Mouse (Mus musculus) layer of hippocampus, postnatal 36 days (tissue): ENCODE measurements around the gene Arid5b. TPM values are rescaled to one million over a fixed set of nuclear protein-coding genes. Genes with fewer than 3 reads are reported as not detected.

Experiments
- DNase-seq, 2 experiments: peaks; one replicate each; pipeline ENCODE4 v3.0.0; 2022
- total RNA-seq, 2 experiments: library from RNA; stranded (reverse); gene quantifications; 2 replicates each; pipeline ENCODE4 v1.2.3; 2021

The Arid5b gene
- total RNA-seq, 2 experiments from 2014 or later = 24.0 to 27.5 TPM

GRCm38 (mm10) chr10:68191691-68192380 is 86.7 kb downstream of the Arid5b start:
- peak in 1 of 2 experiments; percentile 48 for DNase-seq

DNA sequence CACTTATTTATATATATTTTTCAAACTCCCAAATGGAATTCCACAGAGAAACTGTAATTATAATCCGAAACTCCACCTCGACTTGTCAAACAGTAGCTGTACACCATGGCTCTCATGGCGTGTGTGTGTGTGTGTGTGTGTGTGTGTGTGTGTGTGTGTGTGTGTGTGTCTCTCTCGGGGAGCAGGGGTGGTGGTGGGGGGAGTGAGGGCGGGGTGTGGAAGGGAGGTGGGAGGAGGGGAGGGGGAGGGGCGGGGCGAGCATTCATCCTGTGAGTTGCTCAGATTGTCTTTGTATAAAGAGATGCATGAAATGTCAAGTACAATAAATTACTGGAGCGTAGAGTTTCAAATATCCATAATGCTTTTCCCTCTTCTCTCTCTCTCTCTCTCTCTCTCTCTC is 87.4 kb downstream of the Arid5b start:
- DNase-seq = no peak

DNA sequence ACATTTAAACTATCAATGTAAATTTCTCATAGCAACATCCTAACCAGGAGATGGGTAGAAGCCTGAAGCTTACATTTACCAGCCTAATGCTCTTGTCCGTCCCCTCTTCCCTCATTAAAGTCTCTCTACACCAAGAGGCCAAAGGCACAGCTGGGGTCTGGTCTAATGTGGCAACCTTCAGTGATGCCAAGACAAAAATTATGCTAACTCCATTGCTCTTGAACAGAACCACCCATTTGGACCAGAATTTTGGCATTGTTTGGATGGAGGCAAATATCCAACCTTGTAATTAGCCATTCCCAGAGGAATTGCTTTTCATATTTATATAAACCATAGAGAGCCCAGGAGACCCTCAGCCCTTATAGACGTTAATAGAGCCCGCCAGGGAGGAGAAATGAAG is 88.7 kb downstream of the Arid5b start:
- DNase-seq = no peak

DNA sequence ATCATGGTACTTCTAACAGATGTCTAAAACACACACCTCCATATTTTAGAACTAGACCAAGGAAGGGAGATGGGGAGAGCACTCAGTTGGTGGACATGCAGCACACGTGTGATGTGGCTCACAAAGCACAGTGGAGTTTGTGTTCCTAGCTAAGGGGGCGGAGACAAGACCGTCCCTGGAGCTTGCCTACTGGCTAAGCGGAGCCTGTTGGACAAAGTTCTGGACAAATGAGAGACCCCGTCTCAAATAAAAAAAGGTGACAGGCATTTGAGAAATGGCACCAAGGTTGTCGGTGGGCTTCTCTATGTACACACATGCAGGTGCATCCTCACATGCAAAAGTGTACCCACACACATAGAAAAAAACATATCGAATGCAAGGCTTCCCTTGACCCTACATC is 95.4 kb downstream of the Arid5b start:
- DNase-seq = no peak

GRCm38 (mm10) chr10:68182266-68182665 is 96.3 kb downstream of the Arid5b start:
- no peak for DNase-seq

- no peak for DNase-seq
These were observed 97.4 kb downstream of the Arid5b start for GRCm38 (mm10) chr10:68181156-68181555.

DNA sequence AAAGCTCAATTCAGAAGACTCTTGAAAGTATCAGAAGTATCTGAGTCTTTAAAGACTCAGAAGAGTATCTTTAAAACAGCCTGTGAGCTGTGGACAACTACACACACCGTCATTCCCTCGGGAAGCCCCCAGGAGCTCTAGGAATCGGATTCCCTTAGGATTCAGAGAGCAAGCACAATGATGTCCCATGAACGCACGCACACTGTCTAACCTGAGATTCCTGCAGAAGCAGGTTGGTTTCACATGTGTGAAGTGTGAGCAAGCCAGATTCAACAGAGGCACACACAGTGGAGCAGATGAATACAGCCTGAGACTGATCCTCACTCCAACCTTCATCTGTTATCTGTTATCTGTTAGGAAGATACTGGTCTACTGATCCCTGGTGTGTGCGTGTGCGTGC is 97.8 kb downstream of the Arid5b start:
- no peak for DNase-seq

GRCm38 (mm10) chr10:68180151-68180550 is 98.4 kb downstream of the Arid5b start:
- DNase-seq = no peak

DNA sequence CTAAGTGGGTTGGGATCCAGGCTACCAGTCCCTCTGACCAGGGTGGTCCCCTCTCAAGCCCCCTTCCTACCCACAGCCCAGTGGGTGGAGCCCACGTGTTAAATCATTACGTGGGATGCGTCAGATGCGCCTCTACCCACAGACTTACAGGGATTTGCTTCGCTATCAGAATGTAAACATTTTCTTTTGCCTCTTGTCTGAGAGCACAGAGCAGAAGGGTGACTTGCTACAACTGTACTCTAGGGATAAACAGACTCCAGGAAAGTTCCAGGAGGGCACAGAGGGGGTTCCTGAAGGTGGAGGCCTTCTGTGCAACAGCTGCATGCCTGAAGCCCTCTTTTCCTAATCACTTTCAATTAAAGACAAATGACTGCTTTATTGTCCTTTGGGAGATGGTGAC is 98.8 kb downstream of the Arid5b start:
- no peak for DNase-seq

DNA sequence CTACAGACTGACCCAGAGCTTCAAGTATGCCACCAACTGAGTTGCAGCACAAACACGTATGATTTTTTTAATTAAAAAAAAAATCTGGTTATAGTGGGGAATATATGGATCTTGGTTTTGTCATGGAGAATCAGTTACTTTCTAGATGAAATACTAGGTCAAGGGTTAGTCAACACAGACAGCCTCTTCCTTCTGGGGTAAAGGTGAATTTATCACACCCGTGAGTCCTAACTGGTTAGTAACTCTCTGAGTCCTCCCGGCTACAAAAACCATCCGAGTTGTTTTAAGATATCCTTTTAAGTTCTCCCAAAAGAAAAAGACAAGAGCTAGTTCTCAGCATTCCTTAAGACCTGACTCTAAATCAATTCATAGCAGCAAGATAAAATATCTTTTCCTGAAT is 99.2 kb downstream of the Arid5b start:
- DNase-seq = no peak

- no peak for DNase-seq
These were observed 100.6 kb downstream of the Arid5b start for GRCm38 (mm10) chr10:68177697-68178485.

- no peak for DNase-seq
These were observed 102.7 kb downstream of the Arid5b start for GRCm38 (mm10) chr10:68175811-68176210.

DNA sequence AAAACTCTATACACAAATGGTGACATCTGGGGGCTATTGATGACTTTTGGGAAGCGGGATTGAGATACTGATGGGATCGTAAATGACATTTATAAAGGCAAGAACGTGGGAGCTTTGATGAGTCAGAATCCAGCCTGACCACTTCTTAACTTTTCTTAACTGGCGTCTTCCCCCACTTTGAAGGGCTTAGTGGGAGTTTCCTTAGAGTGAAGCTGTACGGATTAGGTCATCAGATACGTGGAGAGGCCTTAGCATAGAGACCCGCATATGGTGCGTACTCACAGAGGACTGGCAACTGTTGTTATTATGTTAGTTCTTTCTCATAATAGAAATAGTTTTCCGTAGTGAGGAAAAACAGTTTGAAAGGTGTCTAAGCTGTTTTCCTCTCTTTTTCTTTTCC is 104.9 kb downstream of the Arid5b start:
- DNase-seq = no peak

- no peak for DNase-seq
These were observed 105.6 kb downstream of the Arid5b start for GRCm38 (mm10) chr10:68172906-68173305.

GRCm38 (mm10) chr10:68171974-68172373 is 106.6 kb downstream of the Arid5b start:
- no peak for DNase-seq

- no peak for DNase-seq
These were observed 109.9 kb downstream of the Arid5b start for GRCm38 (mm10) chr10:68168613-68169012.

DNA sequence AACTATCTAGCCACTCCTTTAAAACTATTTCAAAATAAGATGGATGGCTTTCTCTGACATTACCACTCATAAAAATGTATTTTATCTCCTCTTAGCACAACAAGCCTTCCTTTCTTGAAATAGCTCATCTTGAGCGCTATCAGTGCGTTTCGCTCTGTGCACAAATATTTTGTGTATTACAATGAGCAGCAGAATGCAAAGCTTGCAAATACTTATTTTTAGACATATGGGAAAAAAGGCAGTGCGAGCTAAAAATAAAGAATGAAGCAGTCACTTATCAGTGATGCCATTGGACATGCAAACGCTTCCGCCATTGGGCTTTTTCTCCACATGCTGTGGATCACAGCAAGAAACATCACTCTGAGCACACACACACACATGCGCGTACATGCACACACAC is 110.4 kb downstream of the Arid5b start:
- no peak for DNase-seq

- no peak for DNase-seq
These were observed 111.4 kb downstream of the Arid5b start for GRCm38 (mm10) chr10:68167118-68167517.

DNA sequence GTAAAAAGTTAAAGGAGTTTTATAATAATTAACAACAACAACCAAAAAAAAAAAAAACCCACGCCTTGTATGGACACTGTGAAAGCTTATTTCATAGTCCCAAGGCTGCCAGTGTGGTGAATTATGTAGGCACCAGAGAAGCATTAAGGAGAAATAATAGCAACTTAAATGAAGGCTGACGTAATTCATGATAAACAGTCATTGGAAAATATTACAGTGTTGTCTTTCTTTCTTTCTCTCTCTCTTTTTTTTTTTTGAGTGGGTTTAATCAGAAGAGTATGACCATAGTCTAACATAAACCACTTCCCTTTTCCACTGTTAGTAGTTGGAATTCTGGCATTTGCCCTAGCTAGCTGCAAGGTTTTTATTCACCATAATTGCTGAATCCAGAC is 111.8 kb downstream of the Arid5b start:
- DNase-seq = no peak

DNA sequence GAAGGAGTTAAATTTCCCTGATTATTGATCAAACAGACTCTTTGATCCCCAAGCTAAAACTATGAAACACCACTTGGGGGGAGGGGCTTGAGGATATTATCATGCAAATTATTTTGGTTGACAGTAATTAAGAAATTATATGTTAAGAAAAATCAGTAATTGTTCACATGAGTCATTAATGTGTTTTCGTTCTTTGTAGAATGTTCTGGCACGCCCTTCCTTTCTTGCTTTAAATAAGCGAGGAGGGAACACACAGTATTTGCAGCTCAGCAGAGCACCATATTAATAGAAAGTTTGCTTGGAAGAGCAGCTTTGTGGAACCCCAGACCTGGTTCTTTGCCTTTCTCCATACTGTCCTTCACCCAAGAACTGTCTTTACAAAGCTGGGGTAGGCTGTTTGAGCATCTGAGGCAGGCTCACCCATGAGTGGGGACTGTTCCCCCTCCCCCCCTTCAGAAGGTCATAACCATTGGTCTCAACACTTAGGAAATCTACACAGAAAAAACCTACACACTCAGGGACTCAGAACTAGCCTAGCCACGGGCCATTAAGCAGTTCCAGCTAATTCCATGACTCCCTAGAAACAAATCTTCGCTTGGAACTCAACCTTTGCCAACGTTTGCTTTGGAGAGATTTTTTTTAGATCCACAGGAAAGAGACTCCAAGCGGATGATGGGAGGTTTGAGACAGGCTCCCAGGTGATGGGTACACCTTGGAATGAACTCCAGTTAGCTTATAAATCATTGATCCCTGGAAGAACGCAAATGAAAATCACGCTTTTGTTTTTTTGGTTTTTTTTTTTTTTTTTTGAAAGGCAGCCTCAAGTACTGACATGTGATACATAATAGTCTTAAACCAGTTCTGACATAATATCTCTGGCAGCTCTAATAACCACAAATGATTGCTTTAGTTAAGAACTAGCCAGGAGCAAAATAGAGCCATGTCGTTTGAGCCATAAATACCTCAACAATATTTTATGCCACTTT is 112.5 kb downstream of the Arid5b start:
- no peak for DNase-seq

DNA sequence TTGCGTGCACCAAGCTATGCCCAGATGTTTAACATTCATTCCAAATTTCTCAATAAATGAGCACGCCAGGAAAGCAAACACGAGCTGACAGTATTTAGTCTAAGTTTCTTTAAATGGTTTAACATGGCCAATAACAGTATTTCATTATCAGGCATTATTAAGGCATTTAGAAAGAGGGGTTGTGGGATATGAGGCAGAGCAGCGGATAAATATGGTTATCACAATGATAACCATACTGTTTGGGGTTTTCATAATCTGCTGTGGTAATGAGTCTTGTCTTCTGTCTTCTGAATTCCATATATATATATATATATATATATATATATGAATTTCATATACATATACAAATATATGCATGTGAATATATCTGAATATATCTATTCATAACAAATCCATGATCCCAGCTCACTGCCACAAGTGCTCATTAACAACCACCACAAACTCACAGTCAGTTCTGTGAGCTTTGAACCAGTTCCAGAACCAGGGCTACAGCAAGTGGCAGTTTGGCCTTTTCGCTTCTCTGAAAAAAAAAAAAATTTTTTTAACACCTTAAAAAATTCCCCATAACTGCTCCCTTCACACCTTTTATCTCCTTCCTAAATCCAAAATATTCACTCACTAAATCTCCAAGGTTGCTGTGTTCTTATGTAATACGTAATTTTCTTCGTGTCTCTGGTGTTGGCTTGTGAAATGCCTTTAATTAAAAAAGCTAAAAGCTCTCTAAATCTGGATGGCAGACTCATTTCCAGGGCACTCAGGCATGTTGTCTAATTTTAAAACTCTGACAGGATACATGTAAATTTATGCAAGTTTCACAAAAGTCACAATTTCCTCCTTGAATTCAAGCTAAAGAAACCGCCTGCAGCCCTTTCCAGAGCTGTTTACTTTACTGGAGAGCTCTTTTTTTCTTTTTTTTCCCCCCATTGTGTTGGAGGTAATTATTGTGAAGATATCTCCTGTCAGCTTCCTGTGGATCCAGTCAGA is 113.5 kb downstream of the Arid5b start:
- DNase-seq = no peak

DNA sequence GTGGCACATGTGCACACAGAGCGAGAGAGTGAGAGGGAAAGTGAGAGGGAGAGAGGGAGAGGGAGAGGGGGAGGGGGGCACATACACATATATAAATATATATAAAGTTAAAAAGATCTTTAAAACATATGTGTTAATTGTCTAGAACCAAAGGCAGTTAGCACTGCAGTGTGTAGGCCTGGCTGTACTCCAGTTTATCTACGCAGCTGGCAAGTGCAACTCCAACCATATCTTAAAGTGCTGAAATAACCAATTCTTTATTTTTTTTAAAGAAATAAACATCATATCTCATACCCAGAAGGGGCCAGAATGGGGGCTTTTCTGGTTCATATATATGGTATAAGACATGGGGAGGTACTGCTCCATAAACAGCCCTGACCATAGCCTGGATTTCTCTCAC is 114.4 kb downstream of the Arid5b start:
- no peak for DNase-seq
